Mouse (Mus musculus): ENCODE results near the gene Frem1.

- TF ChIP-seq POLR2A (IDR thresholded peaks at IDR 0.05; ENCODE audit: borderline replicate concordance, control insufficient read depth, low read depth, low read length) (no peak), CTCF (IDR thresholded peaks at IDR 0.05; ENCODE audit: control insufficient read depth, insufficient read depth, low read length) (no peak)
Measured at GRCm38 (mm10) chr4:83099025-83099424, 46.9 kb upstream of the Frem1 start.

Measured in bone marrow, adult 2 months (tissue).